Mouse (Mus musculus) CH12.LX (cell line): ENCODE measurements around the gene Prdm5.

ENCODE experiments used
- BHLHE40 ChIP-seq: IDR thresholded peaks from 2 replicates; pipeline ENCODE4 v1.6.1; 2011; ENCODE audit warnings: mild to moderate bottlenecking, low read depth, low read length, improper control_type of control experiment
- CTCF ChIP-seq, 2 experiments: IDR thresholded peaks in 1 of 2; conservative IDR thresholded peaks in 1 of 2; 2 replicates each; pipeline ENCODE4 v1.5.1; 2011 to 2012; ENCODE audit warnings: low read depth in 2 of 2, low read length in 2 of 2, improper control_type of control experiment in 1 of 2, inconsistent platforms in 1 of 2, mild to moderate bottlenecking in 1 of 2, moderate library complexity in 1 of 2
- ELF1 ChIP-seq: IDR thresholded peaks from 2 replicates; pipeline ENCODE4 v1.6.1; 2014; ENCODE audit warnings: low read depth, mild to moderate bottlenecking, inconsistent platforms, low read length, improper control_type of control experiment
- GABPA ChIP-seq: IDR thresholded peaks from 2 replicates; pipeline ENCODE4 v1.6.1; 2012; ENCODE audit warnings: low read depth, low read length, improper control_type of control experiment, inconsistent platforms; ENCODE audit not compliant: insufficient replicate concordance
- KAT2A ChIP-seq: IDR thresholded peaks from 2 replicates; pipeline ENCODE4 v1.6.1; 2012; ENCODE audit warnings: low read length, improper control_type of control experiment, inconsistent platforms; ENCODE audit not compliant: insufficient replicate concordance
- MAFK ChIP-seq: IDR thresholded peaks from 2 replicates; pipeline ENCODE4 v1.6.1; 2011; ENCODE audit warnings: low read length, improper control_type of control experiment; ENCODE audit not compliant: insufficient replicate concordance
- MAX ChIP-seq: IDR thresholded peaks from 2 replicates; pipeline ENCODE4 v1.6.1; 2011; ENCODE audit warnings: low read length, improper control_type of control experiment
- POLR2A ChIP-seq: IDR thresholded peaks from 2 replicates; pipeline ENCODE4 v1.6.1; 2011; ENCODE audit warnings: low read depth, mild to moderate bottlenecking, improper control_type of control experiment, low read length
- TBP ChIP-seq: conservative IDR thresholded peaks from 2 replicates; pipeline ENCODE4 v1.6.1; 2011; ENCODE audit warnings: low read depth, low read length, improper control_type of control experiment
- TCF12 ChIP-seq: IDR thresholded peaks from 2 replicates; pipeline ENCODE4 v1.6.1; 2014; ENCODE audit warnings: low read depth, mild to moderate bottlenecking, inconsistent platforms, low read length, improper control_type of control experiment
- ZC3H11A ChIP-seq: IDR thresholded peaks from 2 replicates; pipeline ENCODE4 v1.6.1; 2012; ENCODE audit warnings: low read depth, mild to moderate bottlenecking, inconsistent platforms, low read length, improper control_type of control experiment

- TF ChIP-seq CTCF (conservative IDR thresholded peaks at IDR 0.05 in 1 of 2, IDR thresholded peaks at IDR 0.05 in 1 of 2; ENCODE audit: low read depth in 2 of 2, low read length in 2 of 2) (no peak), BHLHE40 (no peak), MAFK (no peak), KAT2A (no peak), ZC3H11A (no peak), POLR2A (no peak), TCF12 (no peak), GABPA (no peak), ELF1 (no peak), MAX (no peak), TBP (no peak)
These were observed 12.9 kb upstream of the Prdm5 start for GRCm38 (mm10) chr6:65765752-65766397.
